Mouse (Mus musculus): ENCODE results near the gene Clasp1.

The Clasp1 gene

DNA sequence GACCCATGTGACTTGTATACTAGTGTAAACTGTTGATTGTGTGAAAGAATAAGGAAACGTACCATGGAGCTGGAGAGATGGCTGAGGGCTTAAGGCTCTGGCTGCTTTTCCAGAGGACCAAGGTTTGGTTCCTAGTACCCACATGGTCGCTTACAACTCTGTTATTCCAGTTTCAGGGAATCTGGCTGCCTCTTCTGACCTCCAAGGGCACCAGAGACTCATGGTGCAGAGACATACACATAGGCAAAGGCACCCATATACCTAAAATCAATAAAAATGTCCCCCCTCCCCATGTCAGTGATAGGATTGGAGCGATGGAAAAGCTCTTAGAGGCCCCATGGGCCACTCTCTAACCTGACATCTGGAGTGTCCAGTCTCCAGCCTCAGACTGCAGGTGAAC, 5.1 kb downstream of the Clasp1 start:
- H3K27me3 ChIP-seq (ENCODE audit: control insufficient read depth, insufficient read depth, low read length, poor library complexity, severe bottlenecking) = no peaks in the 10 kb centered on the region
- no peaks in the 10 kb centered on the region; the same call in 1 of the 2 replicates for H3K36me3 ChIP-seq (ENCODE audit: control insufficient read depth, insufficient read depth, low read length, poor library complexity, severe bottlenecking)

DNA sequence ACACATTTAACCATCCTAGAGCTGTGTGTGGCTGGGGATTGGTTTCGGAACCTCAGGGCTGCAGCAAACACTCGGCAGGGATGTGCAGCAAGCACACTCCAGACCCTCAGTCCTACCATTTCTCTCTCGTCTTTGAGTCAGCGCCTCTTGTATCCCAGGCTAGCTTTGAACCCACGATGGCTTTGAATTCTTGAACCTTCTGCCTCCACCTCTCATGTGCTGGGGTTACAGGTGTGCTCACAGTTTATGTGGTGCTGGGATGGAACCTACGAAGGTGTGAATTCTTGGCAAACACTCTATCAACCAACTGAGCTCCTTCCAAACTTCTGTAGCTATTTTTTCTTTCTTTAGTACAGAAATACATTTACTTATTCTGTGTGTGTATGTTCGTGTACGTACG, 9.0 kb downstream of the Clasp1 start:
- no peak for DNase-seq (ENCODE audit: low read depth, low spot score)
- Histone ChIP-seq H3K27me3 (ENCODE audit: control insufficient read depth, insufficient read depth, low read length, poor library complexity, severe bottlenecking) (no peaks in the 10 kb centered on the region), H3K36me3 (ENCODE audit: control insufficient read depth, insufficient read depth, low read length, poor library complexity, severe bottlenecking) (no peaks in the 10 kb centered on the region; the same call in 1 of the 2 replicates)

More for the DNA sequence above, 5.1 kb downstream of the Clasp1 start:
- DNase-seq (ENCODE audit: low read depth, low spot score) = no peak

DNA sequence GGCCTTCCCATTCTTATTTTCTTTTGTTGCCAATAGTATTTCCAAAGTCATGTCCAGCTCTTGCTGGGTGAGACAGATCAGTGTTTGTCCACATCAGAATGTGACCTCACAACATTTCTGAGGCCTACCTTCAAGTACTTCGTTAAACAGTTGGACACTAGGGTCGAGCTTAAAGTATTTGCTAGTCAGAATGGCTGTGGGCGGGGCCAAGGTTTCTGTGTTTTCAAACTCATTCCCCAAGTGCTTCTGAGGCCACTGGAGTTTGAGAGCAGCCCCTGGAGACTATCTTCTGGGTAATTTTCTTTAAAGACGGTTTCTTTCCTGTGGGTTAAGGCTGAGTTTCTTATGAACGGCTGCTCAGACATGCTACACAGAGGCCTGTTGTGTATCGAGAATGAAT, 9.7 kb downstream of the Clasp1 start:
- DNase-seq (ENCODE audit: low read depth, low spot score) = peak; percentile 30
- H3K27me3 ChIP-seq (ENCODE audit: control insufficient read depth, insufficient read depth, low read length, poor library complexity, severe bottlenecking) = no peaks in the 10 kb centered on the region

DNA sequence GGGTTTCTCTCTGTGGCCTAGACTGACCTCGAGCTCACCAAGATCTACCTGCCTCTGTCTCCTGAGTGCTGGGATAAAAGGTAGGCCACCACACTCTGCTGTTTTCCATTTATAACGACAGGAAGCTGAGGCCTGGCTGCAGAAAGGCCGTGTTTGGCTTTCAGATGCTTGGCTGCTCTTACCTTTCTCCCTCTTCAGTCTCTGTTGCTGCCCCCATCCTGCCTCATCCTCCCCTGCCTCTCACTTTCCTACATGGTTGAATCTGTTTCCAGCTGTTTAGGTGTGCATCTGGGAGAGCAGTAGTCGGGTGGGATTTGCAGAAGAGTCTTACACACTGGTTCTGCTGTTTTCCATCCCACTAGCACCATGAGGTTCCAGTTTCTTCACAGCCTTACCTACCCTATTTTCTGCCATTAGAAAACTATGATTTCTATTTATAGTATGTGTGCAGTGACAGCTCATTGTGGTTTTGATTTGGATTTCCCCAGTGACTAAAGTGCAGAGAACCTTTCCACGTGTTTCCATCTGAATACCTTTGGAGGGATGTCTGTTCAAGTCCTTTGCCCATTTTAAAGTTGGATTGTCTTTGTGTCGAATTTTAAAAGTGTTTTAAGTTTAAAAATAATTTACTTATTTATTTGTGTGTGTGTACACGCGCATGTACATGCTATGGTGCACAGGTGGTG, 10.9 kb downstream of the Clasp1 start:
- H3K36me3 ChIP-seq (ENCODE audit: control insufficient read depth, insufficient read depth, low read length, poor library complexity, severe bottlenecking) = no peaks in the 10 kb centered on the region
- DNase-seq (ENCODE audit: low read depth, low spot score) = peak; percentile 19

More for the DNA sequence above, 9.7 kb downstream of the Clasp1 start:
- no peaks in the 10 kb centered on the region; the same call in 1 of the 2 replicates for H3K36me3 ChIP-seq (ENCODE audit: control insufficient read depth, insufficient read depth, low read length, poor library complexity, severe bottlenecking)

DNA sequence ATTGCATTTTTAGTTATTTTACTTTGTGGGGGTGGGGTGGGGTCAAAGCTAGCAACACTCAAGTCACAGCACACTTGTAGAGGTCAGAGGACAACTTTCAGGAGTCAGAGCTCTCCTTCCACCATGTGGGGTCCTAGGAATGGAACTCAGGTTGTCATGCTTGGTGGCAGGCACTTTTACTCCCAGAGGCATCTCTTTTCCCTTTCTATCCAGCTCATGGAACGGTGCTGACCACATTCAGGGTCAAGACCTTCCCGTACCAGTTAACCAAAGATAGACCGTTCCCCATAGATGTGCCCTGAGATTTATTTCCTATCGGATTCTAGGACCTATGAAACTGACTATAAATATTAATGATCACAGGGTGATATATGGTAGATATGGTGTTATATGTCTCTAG, 13.1 kb downstream of the Clasp1 start:
- H3K27me3 ChIP-seq (ENCODE audit: control insufficient read depth, insufficient read depth, low read length, poor library complexity, severe bottlenecking) = no peaks in the 10 kb centered on the region
- H3K36me3 ChIP-seq (ENCODE audit: control insufficient read depth, insufficient read depth, low read length, poor library complexity, severe bottlenecking) = no peaks in the 10 kb centered on the region

More for the DNA sequence above, 10.9 kb downstream of the Clasp1 start:
- no peaks in the 10 kb centered on the region for H3K27me3 ChIP-seq (ENCODE audit: control insufficient read depth, insufficient read depth, low read length, poor library complexity, severe bottlenecking)

DNA sequence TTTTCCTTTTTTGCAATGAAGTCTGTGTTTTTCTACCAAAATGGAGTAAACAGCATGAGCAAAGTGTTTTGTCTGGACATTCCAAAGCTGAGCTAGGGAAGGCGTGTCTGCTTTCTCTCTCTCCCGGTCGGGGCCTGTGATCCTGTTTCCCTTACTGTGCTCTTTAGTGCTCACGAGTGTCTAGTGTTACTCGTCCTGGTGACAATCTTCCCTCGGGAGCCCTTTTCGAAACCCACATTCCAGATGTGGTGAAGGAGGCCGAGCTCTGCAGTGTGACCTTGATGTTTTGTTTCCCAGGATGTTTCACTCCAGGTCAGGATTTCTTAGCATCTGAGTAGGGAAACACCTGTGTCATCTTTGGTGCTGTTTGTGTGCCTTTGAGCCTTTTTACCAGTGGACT, 13.7 kb downstream of the Clasp1 start:
- DNase-seq (ENCODE audit: low read depth, low spot score) = no peak
- Histone ChIP-seq H3K27me3 (ENCODE audit: control insufficient read depth, insufficient read depth, low read length, poor library complexity, severe bottlenecking) (no peaks in the 10 kb centered on the region), H3K36me3 (ENCODE audit: control insufficient read depth, insufficient read depth, low read length, poor library complexity, severe bottlenecking) (no peaks in the 10 kb centered on the region)

More for the DNA sequence above, 13.1 kb downstream of the Clasp1 start:
- no peak for DNase-seq (ENCODE audit: low read depth, low spot score)

DNA sequence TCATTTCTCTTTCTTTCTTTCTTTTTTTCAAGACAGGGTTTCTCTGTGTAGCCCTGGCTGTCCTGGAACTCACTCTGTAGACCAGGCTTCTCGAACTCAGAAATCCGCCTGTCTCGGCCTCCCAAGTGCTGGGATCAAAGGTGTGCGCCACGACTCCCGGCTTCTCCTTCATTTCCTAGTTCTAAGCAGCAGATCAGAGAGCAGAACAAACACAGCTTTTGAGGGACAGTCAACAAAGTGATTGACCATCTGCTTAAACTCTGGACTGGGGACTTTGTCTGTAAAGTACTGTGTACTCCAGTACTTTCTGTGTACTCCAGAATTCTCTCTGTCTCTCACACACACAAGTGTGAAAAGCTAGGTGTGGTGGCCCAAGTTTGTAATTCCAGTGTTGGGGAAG, 14.1 kb downstream of the Clasp1 start:
- no peak for DNase-seq (ENCODE audit: low read depth, low spot score)
- no peaks in the 10 kb centered on the region for H3K36me3 ChIP-seq (ENCODE audit: control insufficient read depth, insufficient read depth, low read length, poor library complexity, severe bottlenecking)
- no peaks in the 10 kb centered on the region for H3K27me3 ChIP-seq (ENCODE audit: control insufficient read depth, insufficient read depth, low read length, poor library complexity, severe bottlenecking)

DNA sequence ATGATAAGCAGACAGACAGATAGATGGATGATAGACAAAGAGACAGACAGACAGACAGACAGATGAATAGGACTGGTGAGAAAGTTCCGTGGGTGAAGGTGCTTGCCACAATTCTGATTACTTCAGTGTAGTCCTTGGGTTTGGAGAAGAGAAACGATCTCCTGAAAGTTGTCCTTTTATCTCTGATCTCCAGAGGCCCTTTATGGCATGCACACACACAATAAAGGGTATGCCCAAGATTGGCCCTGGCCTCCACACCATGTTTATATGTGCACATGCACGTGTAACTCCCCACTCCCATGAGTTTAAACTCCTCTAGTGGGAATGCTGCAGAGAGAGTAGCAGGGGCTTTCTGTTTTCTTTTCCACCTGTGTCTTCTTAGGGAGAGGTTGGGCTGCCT, 14.6 kb downstream of the Clasp1 start:
- no peaks in the 10 kb centered on the region for H3K36me3 ChIP-seq (ENCODE audit: control insufficient read depth, insufficient read depth, low read length, poor library complexity, severe bottlenecking)
- no peak for DNase-seq (ENCODE audit: low read depth, low spot score)
- no peaks in the 10 kb centered on the region for H3K27me3 ChIP-seq (ENCODE audit: control insufficient read depth, insufficient read depth, low read length, poor library complexity, severe bottlenecking)

DNA sequence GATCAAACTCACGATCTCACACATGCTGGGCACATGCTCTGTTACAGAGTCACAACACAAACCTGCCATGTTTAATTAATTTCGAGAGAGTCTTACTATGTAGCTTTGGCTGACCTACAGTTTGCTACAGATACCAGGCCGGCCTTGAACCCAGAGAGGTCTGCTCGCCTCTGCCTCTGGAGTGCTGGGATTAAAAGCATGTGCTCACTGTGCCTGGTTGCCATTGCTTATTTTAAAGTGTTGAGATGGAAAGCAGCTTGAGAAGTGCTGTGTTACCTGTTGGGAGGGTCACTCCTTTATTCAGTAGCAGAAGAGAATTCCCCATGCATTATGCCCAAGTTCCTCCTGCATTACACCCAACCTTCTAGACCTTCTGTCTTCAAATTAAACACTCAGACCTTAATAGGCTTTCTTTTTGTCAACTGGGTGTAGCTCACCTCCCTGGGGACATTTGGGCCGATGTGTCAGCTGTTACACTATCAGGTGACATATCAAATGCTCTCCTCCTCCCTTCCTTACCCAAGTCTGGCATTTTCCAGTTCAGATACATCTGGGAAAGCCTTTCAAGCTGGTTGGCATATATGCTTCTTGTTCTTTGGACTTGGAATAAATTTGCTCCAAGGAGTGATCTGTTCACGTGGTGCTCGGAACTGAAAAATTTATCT, 18.9 kb downstream of the Clasp1 start:
- no peak for DNase-seq (ENCODE audit: low read depth, low spot score)
- Histone ChIP-seq H3K27me3 (ENCODE audit: control insufficient read depth, insufficient read depth, low read length, poor library complexity, severe bottlenecking) (no peaks in the 10 kb centered on the region), H3K36me3 (ENCODE audit: control insufficient read depth, insufficient read depth, low read length, poor library complexity, severe bottlenecking) (no peaks in the 10 kb centered on the region)

DNA sequence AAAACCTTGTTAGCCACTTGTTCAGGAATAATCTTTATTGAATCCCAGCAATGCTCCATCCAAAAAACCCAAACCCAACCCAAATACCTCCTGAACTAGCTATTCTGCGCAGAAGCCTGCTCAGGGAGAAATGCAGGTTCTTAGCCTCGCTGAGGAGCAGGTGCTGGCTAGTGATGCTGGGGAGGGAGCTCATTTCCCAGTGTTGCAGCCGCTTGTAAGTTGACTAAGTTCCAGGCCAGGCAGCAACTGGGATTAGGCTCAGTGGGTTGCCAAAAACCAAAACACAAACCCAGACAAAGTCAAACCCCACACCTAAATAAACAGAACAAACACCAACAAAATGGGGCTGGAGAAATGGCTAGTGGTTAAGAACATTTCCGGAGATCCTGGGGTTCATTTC, 20.4 kb downstream of the Clasp1 start:
- H3K36me3 ChIP-seq (ENCODE audit: control insufficient read depth, insufficient read depth, low read length, poor library complexity, severe bottlenecking) = no peaks in the 10 kb centered on the region
- H3K27me3 ChIP-seq (ENCODE audit: control insufficient read depth, insufficient read depth, low read length, poor library complexity, severe bottlenecking) = no peaks in the 10 kb centered on the region
- no peak for DNase-seq (ENCODE audit: low read depth, low spot score)

DNA sequence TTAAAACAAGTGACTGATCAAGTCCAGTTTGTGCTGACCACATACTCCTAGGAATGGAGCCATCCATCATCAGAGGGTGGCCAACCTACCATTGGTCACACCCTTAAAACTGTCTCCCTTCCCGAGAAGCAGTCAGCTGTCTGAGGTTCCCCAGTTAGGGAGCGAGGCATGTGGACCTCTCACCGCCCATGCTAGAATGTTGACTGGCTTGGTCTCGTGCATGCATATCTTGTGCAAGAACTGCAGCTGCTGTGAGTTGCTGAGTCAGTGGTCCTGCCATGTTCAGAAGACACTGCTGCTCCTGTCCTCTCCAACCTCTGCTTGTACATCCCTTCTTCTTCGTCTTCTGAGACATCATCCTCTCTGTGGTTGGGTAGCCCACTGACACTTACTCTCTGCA, 22.0 kb downstream of the Clasp1 start:
- DNase-seq (ENCODE audit: low read depth, low spot score) = no peak
- Histone ChIP-seq H3K36me3 (ENCODE audit: control insufficient read depth, insufficient read depth, low read length, poor library complexity, severe bottlenecking) (no peaks in the 10 kb centered on the region), H3K27me3 (ENCODE audit: control insufficient read depth, insufficient read depth, low read length, poor library complexity, severe bottlenecking) (no peaks in the 10 kb centered on the region)

DNA sequence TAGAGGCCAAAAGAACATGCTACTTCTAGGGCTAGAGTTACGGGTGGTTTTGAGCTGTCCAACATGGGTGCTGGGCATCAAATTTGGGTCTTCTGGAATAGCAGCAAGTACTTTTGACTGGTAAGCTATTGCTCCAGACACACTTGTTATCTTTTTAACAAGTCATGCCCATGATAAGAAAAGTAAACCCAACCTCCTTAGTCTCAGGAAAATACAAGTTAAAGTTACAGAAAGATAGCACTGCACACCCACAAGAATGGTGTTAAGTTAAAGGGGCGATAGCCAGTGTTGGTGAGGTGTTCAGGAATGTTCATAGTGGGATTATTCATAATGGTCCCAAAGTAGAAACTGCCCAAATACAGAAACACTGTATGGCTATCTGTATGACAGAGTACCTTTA, 24.3 kb downstream of the Clasp1 start:
- no peak for DNase-seq (ENCODE audit: low read depth, low spot score)
- H3K27me3 ChIP-seq (ENCODE audit: control insufficient read depth, insufficient read depth, low read length, poor library complexity, severe bottlenecking) = no peaks in the 10 kb centered on the region
- no peaks in the 10 kb centered on the region for H3K36me3 ChIP-seq (ENCODE audit: control insufficient read depth, insufficient read depth, low read length, poor library complexity, severe bottlenecking)

DNA sequence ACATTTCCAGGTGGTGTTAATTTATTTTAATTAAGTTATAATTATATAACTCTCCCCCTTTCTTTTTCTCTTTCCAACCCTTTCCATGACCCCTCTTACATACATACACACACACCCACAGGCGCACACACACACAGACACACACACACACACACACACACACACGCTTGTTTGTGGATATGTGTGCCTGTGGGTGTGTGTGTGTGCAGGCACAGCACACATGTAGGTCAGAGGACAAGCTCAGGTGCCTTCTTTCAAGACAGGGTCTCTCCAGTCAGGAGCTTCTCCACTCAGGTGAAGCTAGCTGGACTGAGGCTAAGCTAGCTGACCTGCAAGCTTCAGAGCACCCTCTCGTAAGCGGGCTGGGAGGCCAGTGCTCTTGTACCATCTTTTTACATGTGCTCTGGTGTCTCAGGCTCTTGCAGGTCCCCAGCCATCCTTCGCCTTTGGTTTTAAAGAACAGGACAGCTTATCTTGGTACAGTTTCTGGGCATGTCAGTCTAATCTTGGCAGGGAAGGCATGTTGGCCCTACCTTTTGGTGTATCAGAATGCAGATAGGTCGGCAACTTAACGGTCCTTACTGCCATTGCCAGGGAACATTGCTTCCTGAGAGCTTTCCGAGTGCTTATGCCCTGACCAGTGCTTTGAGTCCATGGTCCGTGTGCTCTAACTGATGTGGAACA, 28.3 kb downstream of the Clasp1 start:
- no peaks in the 10 kb centered on the region for H3K36me3 ChIP-seq (ENCODE audit: control insufficient read depth, insufficient read depth, low read length, poor library complexity, severe bottlenecking)
- no peak for DNase-seq (ENCODE audit: low read depth, low spot score)
- H3K27me3 ChIP-seq (ENCODE audit: control insufficient read depth, insufficient read depth, low read length, poor library complexity, severe bottlenecking) = no peaks in the 10 kb centered on the region

DNA sequence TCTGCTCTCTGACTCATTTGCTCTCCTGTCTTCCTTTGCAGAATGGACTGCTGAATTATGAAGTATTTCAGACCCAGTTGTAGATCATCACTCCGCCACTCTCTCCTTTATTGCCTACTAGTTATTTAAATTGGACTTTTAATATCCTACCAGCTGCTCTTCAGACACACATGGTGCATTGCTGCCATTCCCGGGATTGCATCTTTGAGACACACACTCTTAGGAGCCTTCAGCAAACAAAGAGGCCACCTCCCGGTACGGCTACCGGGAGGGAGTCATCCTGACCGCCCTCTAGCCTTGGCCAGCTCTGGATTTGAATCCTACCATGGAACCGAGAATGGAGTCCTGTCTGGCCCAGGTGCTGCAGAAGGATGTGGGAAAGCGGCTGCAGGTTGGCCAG, 30.5 kb downstream of the Clasp1 start:
- DNase-seq (ENCODE audit: low read depth, low spot score) = no peak
- Histone ChIP-seq H3K36me3 (ENCODE audit: control insufficient read depth, insufficient read depth, low read length, poor library complexity, severe bottlenecking) (peaks cover 4% of the 10 kb centered on the region; the same call in 1 of the 2 replicates), H3K27me3 (ENCODE audit: control insufficient read depth, insufficient read depth, low read length, poor library complexity, severe bottlenecking) (no peaks in the 10 kb centered on the region)

DNA sequence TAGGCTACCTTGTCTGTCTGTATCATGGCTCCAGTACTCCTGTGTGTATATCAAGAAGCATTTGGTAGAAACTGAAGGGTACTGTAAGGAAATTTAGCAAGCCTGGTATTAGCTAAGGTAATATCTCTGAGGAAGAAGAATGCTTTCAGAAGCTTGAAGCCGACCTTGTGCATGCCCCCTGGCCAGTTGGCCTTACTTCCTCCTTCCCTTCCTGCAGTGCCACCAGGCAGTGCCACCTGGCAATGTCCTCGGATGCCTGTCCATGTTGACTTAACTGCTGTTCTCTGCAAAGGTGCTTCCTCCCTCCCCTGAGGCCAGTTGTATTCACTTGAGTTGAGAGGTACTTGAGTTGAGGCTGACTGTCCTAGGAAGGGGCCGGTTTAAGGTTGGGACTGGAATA, 32.3 kb downstream of the Clasp1 start:
- peak; percentile 33 for DNase-seq (ENCODE audit: low read depth, low spot score)
- H3K27me3 ChIP-seq (ENCODE audit: control insufficient read depth, insufficient read depth, low read length, poor library complexity, severe bottlenecking) = no peaks in the 10 kb centered on the region
- H3K36me3 ChIP-seq (ENCODE audit: control insufficient read depth, insufficient read depth, low read length, poor library complexity, severe bottlenecking) = peaks cover 4% of the 10 kb centered on the region; the same call in 1 of the 2 replicates

Data from splenic B cell, adult 2 months (primary cell).